8 mouse cellular contexts compared by ENCODE assay signal in genomic region chr5:134583006-134583883, GRCm38 (mm10). TPM values are rescaled to one million over a fixed set of nuclear protein-coding genes. Genes with fewer than 3 reads are reported as not detected.
DNase-seq lines count a peak whose midpoint lies in the region; ATAC-seq and TF ChIP-seq lines count a peak whose summit lies in the region.

No protein-coding gene starts in this region.

- no peak for TF ChIP-seq CTCF in lung, adult 2 months (IDR thresholded peaks at IDR 0.05; ENCODE audit: insufficient read depth, low read length)

- DNase-seq in lung, adult 2 months: no peak
- no peak for DNase-seq in lung, postnatal 10 days
- DNase-seq in embryonic facial prominence, embryonic 11.5 days (ENCODE audit: low spot score): no peak
- no peak for DNase-seq in left cerebral cortex, postnatal 10 days (ENCODE audit: extremely low spot score in 1 of 2, low spot score in 2 of 2)
- DNase-seq in cerebellum, postnatal 4 days (ENCODE audit: low spot score in 2 of 2): no peak
- no peak for DNase-seq in frontal cortex, adult 2 months (ENCODE audit: extremely low spot score in 1 of 2, low spot score in 1 of 2)

- no peak for ATAC-seq in embryonic facial prominence, embryonic 11.5 days (replicated peaks; ENCODE audit: insufficient number of reproducible peaks, low FRiP score, low TSS enrichment, low read depth)
- no peak for ATAC-seq in kidney, embryonic 14.5 days (ENCODE audit: low FRiP score, low TSS enrichment)

- peak overlapping the region; percentile 76 for H3K4me2 ChIP-seq in embryonic facial prominence, embryonic 11.5 days (ENCODE audit: low read depth, low read length)
- peak overlapping the region; percentile 89 for H3K4me2 ChIP-seq in kidney, embryonic 14.5 days (replicated peaks; ENCODE audit: low read depth, low read length)
- peak overlapping the region; percentile 71 for H3K4me2 ChIP-seq in myocyte (ENCODE audit: low read depth)

- H3K4me1 ChIP-seq in lung, adult 2 months (ENCODE audit: control insufficient read depth, insufficient read depth, low read length): peaks cover 4% of the 10 kb centered on the region
- H3K4me1 ChIP-seq in embryonic facial prominence, embryonic 11.5 days (ENCODE audit: control insufficient read depth, insufficient read depth, low read length): no peaks in the 10 kb centered on the region
- H3K4me1 ChIP-seq in kidney, embryonic 14.5 days (ENCODE audit: control insufficient read depth, insufficient read depth, low read length): 0 out of 2 replicates have a peak, but pooled peaks cover 7% of the 10 kb centered on the region

- H3K4me3 ChIP-seq in lung, adult 2 months (replicated peaks; ENCODE audit: extremely low read depth, low read depth, low read length): peak overlapping the region; percentile 97
- H3K4me3 ChIP-seq in embryonic facial prominence, embryonic 11.5 days (ENCODE audit: low read depth, low read length): peak overlapping the region; percentile 88
- peak overlapping the region; percentile 70 for H3K4me3 ChIP-seq in kidney, embryonic 14.5 days (ENCODE audit: low read length)
- H3K4me3 ChIP-seq in myocyte: peak overlapping the region; percentile 49

- H3K27ac ChIP-seq in embryonic facial prominence, embryonic 11.5 days (replicated peaks; ENCODE audit: low read depth, low read length): no peak overlapping the region
- no peak overlapping the region for H3K27ac ChIP-seq in kidney, embryonic 14.5 days (ENCODE audit: low read depth, low read length)

- H3K9me3 ChIP-seq in embryonic facial prominence, embryonic 11.5 days (replicated peaks; ENCODE audit: control insufficient read depth, low read length): no peaks in the 10 kb centered on the region
- H3K9me3 ChIP-seq in kidney, embryonic 14.5 days (ENCODE audit: control insufficient read depth, low read length): no peaks in the 10 kb centered on the region

- H3ac ChIP-seq in myocyte (ENCODE audit: control insufficient read depth, insufficient read length): peak overlapping the region; percentile 16

- 21% methylated on average over 15 of the region's 15 CpGs for WGBS in lung, adult 2 months
- 32% methylated on average over 15 of the region's 15 CpGs for WGBS in embryonic facial prominence, embryonic 11.5 days
- 29% methylated on average over 15 of the region's 15 CpGs for WGBS in kidney, embryonic 14.5 days

- H3K36me3 ChIP-seq in embryonic facial prominence, embryonic 11.5 days (replicated peaks; ENCODE audit: control insufficient read depth, insufficient read depth, low read depth, low read length): no peaks in the 10 kb centered on the region
- peaks cover 8% of the 10 kb centered on the region; the same call in 1 of the 2 replicates for H3K36me3 ChIP-seq in kidney, embryonic 14.5 days (ENCODE audit: control insufficient read depth, insufficient read depth, low read length)
- no peaks in the 10 kb centered on the region for H3K36me3 ChIP-seq in myocyte (ENCODE audit: control insufficient read depth, insufficient read depth)

- peaks cover 13% of the 10 kb centered on the region for H3K79me2 ChIP-seq in myocyte (ENCODE audit: control insufficient read depth, insufficient read depth)

- no peak for TF ChIP-seq POLR2A in lung, adult 2 months (IDR thresholded peaks at IDR 0.05; ENCODE audit: borderline replicate concordance, extremely low read depth, low read depth, low read length)
- no peak for TF ChIP-seq POLR2A in myocyte (IDR thresholded peaks at IDR 0.05; ENCODE audit: insufficient read length, low read depth)

- H3K27me3 ChIP-seq in embryonic facial prominence, embryonic 11.5 days (ENCODE audit: control insufficient read depth, insufficient read depth, low read length): no peaks in the 10 kb centered on the region
- no peaks in the 10 kb centered on the region for H3K27me3 ChIP-seq in kidney, embryonic 14.5 days (ENCODE audit: control insufficient read depth, insufficient read depth, low read length)
- H3K27me3 ChIP-seq in myocyte (ENCODE audit: control insufficient read depth, insufficient read depth, insufficient read length): no peaks in the 10 kb centered on the region

- H3K9ac ChIP-seq in embryonic facial prominence, embryonic 11.5 days (replicated peaks; ENCODE audit: low read length): peak overlapping the region; percentile 85
- H3K9ac ChIP-seq in kidney, embryonic 14.5 days (ENCODE audit: low read depth, low read length): peak overlapping the region; percentile 74

- intact Hi-C loops in left cerebral cortex, postnatal 10 days (cut with DNase I): loop anchor here (2.0 kb wide), 1 partner anchor 88 kb away; no protein-coding TSS in a partner anchor

TF ChIP-seq in myocyte, 11 proteins besides CTCF, POLR2A, EP300 and RAD21:
- TF ChIP-seq MYOD1 (IDR thresholded peaks at IDR 0.05; ENCODE audit: control insufficient read depth in 1 of 3, insufficient read length in 2 of 3, low read depth in 2 of 3) (no peak), E2F4 (IDR thresholded peaks at IDR 0.05; ENCODE audit: insufficient read depth) (no peak), MYOG (IDR thresholded peaks at IDR 0.05; ENCODE audit: control insufficient read depth in 1 of 3, insufficient read depth in 1 of 3, insufficient read length in 2 of 3, low read depth in 2 of 3) (no peak), TCF12 (IDR thresholded peaks at IDR 0.05; ENCODE audit: insufficient read depth, poor library complexity, severe bottlenecking) (no peak), USF1 (IDR thresholded peaks at IDR 0.05; ENCODE audit: low read depth) (no peak), SRF (IDR thresholded peaks at IDR 0.05; ENCODE audit: control insufficient read depth, insufficient read length, low read depth) (no peak), REST (IDR thresholded peaks at IDR 0.05; ENCODE audit: insufficient read depth, insufficient read length) (no peak), MAX (IDR thresholded peaks at IDR 0.05; ENCODE audit: low read depth) (no peak), TCF3 (IDR thresholded peaks at IDR 0.05; ENCODE audit: insufficient read length, low read depth) (no peak), CEBPB (IDR thresholded peaks at IDR 0.05; ENCODE audit: insufficient read depth, poor library complexity, severe bottlenecking) (no peak), POLR2AphosphoS2 (IDR thresholded peaks at IDR 0.05; ENCODE audit: insufficient read length, low read depth) (no peak)

RNA-seq across cellular contexts. Expression of gene Rfc2, which starts 2.1 kb away (rescaled TPM):
- 40.8 and 58.3 TPM in 2 replicates for polyA plus RNA-seq in lung, adult 2 months (2012; rRNA removed)
- polyA plus RNA-seq in embryonic facial prominence, embryonic 11.5 days (2014; fragmentation: Nextera tagmentation; extraction: Ambion mirVana): 344 and 365 TPM in 2 replicates
- polyA plus RNA-seq in kidney, embryonic 14.5 days (2014; fragmentation: Nextera tagmentation; extraction: Ambion mirVana): 309 and 333 TPM in 2 replicates
- 69.3 TPM for polyA plus RNA-seq in myocyte (2012; fragmentation: generic; extraction: Trizol)
- 10 to 100 TPM; 78.3 to 80.8 TPM for total RNA-seq in left cerebral cortex, postnatal 10 days (2021)
- 124 and 130 TPM in 2 replicates for polyA plus RNA-seq in frontal cortex, adult 2 months (2012; rRNA removed)

RNA-seq across cellular contexts. Expression of gene Syna, which starts 23.3 kb away (rescaled TPM):
- polyA plus RNA-seq in lung, adult 2 months (2012; rRNA removed): 0.14 and 0.24 TPM in 2 replicates
- polyA plus RNA-seq in embryonic facial prominence, embryonic 11.5 days (2014; fragmentation: Nextera tagmentation; extraction: Ambion mirVana): 0.14 TPM in 1 of 2 replicates, not detected in the other
- polyA plus RNA-seq in kidney, embryonic 14.5 days (2014; fragmentation: Nextera tagmentation; extraction: Ambion mirVana): 0.14 TPM in 1 of 2 replicates, not detected in the other
- 0.19 TPM for polyA plus RNA-seq in myocyte (2012; fragmentation: generic; extraction: Trizol)
- under 1 TPM in 1 of 2 experiments, not detected in 1; 0.17 TPM for total RNA-seq in left cerebral cortex, postnatal 10 days (2021)
- polyA plus RNA-seq in frontal cortex, adult 2 months (2012; rRNA removed): 0.38 and 0.40 TPM in 2 replicates

RNA-seq across cellular contexts. Expression of gene Clip2, which starts 31.0 kb away (rescaled TPM):
- polyA plus RNA-seq in lung, adult 2 months (2012; rRNA removed): 21.9 and 23.0 TPM in 2 replicates
- polyA plus RNA-seq in embryonic facial prominence, embryonic 11.5 days (2014; fragmentation: Nextera tagmentation; extraction: Ambion mirVana): 4.6 and 5.5 TPM in 2 replicates
- polyA plus RNA-seq in kidney, embryonic 14.5 days (2014; fragmentation: Nextera tagmentation; extraction: Ambion mirVana): 3.7 and 4.4 TPM in 2 replicates
- polyA plus RNA-seq in myocyte (2012; fragmentation: generic; extraction: Trizol): 14.2 TPM
- total RNA-seq in left cerebral cortex, postnatal 10 days (2021): 100 to 1,000 TPM; 121 to 130 TPM
- 72.4 and 72.6 TPM in 2 replicates for polyA plus RNA-seq in frontal cortex, adult 2 months (2012; rRNA removed)

RNA-seq across cellular contexts. Expression of gene Lat2, which starts 31.6 kb away (rescaled TPM):
- 8.0 and 8.4 TPM in 2 replicates for polyA plus RNA-seq in lung, adult 2 months (2012; rRNA removed)
- 0.56 and 0.77 TPM in 2 replicates for polyA plus RNA-seq in embryonic facial prominence, embryonic 11.5 days (2014; fragmentation: Nextera tagmentation; extraction: Ambion mirVana)
- polyA plus RNA-seq in kidney, embryonic 14.5 days (2014; fragmentation: Nextera tagmentation; extraction: Ambion mirVana): 1.8 and 2.2 TPM in 2 replicates
- 0.59 TPM for polyA plus RNA-seq in myocyte (2012; fragmentation: generic; extraction: Trizol)
- 1 to 10 TPM; 1.2 to 2.1 TPM for total RNA-seq in left cerebral cortex, postnatal 10 days (2021)
- polyA plus RNA-seq in frontal cortex, adult 2 months (2012; rRNA removed): 5.3 and 5.6 TPM in 2 replicates

RNA-seq across cellular contexts. Expression of gene Eif4h, which starts 56.0 kb away (rescaled TPM):
- 243 and 280 TPM in 2 replicates for polyA plus RNA-seq in lung, adult 2 months (2012; rRNA removed)
- 479 and 512 TPM in 2 replicates for polyA plus RNA-seq in embryonic facial prominence, embryonic 11.5 days (2014; fragmentation: Nextera tagmentation; extraction: Ambion mirVana)
- polyA plus RNA-seq in kidney, embryonic 14.5 days (2014; fragmentation: Nextera tagmentation; extraction: Ambion mirVana): 463 and 491 TPM in 2 replicates
- polyA plus RNA-seq in myocyte (2012; fragmentation: generic; extraction: Trizol): 293 TPM
- total RNA-seq in left cerebral cortex, postnatal 10 days (2021): 100 to 1,000 TPM; 298 to 310 TPM
- polyA plus RNA-seq in frontal cortex, adult 2 months (2012; rRNA removed): 343 and 362 TPM in 2 replicates
